Mouse (Mus musculus): ENCODE data around the gene Tnfaip2. TPM values are rescaled to one million over a fixed set of nuclear protein-coding genes. Genes with fewer than 3 reads are reported as not detected.

The Tnfaip2 gene
- polyA plus RNA-seq, 1 experiment from 2014 or later, result 77.2 TPM

DNA sequence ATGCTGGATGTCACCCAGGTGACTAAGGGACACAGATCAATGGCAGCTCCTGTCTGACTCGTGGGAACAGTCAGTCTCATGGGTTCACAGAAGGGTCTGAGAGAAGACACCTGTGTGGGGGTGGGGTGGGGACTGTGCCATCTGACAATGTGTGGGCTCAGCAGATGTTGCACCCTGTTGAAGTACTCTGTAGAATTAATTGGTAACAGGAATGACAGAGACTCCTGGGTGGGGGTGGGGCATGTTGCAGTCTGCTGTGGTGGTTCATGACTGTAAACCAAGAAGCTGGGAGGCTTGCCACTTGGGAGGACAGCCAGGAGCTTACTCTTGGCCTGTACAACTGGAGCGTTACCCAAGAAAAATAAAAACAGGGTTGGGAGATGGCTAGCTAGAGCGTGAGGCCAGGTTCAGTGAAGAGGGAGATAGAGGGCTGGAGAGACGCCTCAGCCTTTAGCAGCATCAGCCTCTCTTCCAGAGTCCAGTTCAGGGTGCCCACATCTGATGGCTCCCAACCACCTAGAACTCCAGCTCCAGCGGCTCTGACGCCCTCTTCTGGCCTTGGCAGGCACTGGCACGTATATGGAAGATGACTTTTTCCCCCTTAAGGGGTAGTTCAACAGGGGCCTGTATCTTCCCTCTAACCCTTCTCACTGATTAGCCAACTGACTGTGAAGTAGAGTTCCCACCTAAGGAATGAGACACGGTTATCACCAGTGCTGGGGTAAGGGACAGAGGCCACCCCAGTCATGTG is 32.8 kb downstream of the Tnfaip2 start:
- Histone ChIP-seq H3K36me3 (ENCODE audit: control insufficient read depth, insufficient read depth) (no peaks in the 10 kb centered on the region), H3K27ac (ENCODE audit: low read length) (no peak overlapping the region), H3K9ac (ENCODE audit: low read depth, low read length) (no peak overlapping the region), H3K4me1 (ENCODE audit: control insufficient read depth, low read depth, low read length) (no peaks in the 10 kb centered on the region), H3K27me3 (ENCODE audit: control insufficient read depth, insufficient read depth, low read depth, low read length) (peaks cover 9% of the 10 kb centered on the region), H3K4me2 (ENCODE audit: low read depth, low read length) (no peak overlapping the region), H3K4me3 (ENCODE audit: low read depth, low read length) (no peak overlapping the region), H3K9me3 (replicated peaks; ENCODE audit: control insufficient read depth, low read length) (no peaks in the 10 kb centered on the region)
- no peak for ATAC-seq (ENCODE audit: low read depth)
- WGBS (ENCODE audit: insufficient replicate concordance), result 50% methylated on average over 8 of the region's 8 CpGs

DNA sequence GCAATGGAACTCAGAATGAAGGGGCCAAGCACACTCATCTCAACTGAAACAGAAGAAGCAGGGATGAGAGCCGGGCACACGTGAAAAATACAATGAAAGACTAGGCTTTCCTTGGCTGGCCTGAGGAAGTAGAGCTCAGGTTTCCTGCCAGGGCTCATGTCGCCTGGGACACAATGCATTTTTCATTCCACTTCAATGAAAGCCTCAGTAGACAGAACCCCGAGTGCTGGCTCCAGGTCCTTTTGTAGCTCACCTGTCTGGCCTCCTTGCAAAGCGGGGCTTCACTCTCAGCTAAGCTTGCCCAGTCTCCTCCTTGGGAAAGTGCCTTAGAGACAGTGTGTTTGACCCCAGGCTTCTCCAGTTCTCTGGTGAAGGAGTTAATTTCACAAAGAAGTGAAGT is 36.7 kb downstream of the Tnfaip2 start:
- WGBS (ENCODE audit: insufficient replicate concordance), result 48% methylated on average over 5 of the region's 5 CpGs
- H3K9ac ChIP-seq (ENCODE audit: low read depth, low read length), result no peak overlapping the region
- H3K4me2 ChIP-seq (ENCODE audit: low read depth, low read length), result no peak overlapping the region
- H3K9me3 ChIP-seq (replicated peaks; ENCODE audit: control insufficient read depth, low read length), result no peaks in the 10 kb centered on the region
- peaks cover 25% of the 10 kb centered on the region for H3K27me3 ChIP-seq (ENCODE audit: control insufficient read depth, insufficient read depth, low read depth, low read length)
- H3K27ac ChIP-seq (ENCODE audit: low read length), result no peak overlapping the region
- no peaks in the 10 kb centered on the region for H3K36me3 ChIP-seq (ENCODE audit: control insufficient read depth, insufficient read depth)
- no peak for ATAC-seq (ENCODE audit: low read depth)
- H3K4me3 ChIP-seq (ENCODE audit: low read depth, low read length), result no peak overlapping the region
- no peaks in the 10 kb centered on the region for H3K4me1 ChIP-seq (ENCODE audit: control insufficient read depth, low read depth, low read length)

- Histone ChIP-seq H3K4me2 (ENCODE audit: low read depth, low read length) (no peak overlapping the region), H3K4me3 (ENCODE audit: low read depth, low read length) (no peak overlapping the region), H3K36me3 (ENCODE audit: control insufficient read depth, insufficient read depth) (no peaks in the 10 kb centered on the region), H3K4me1 (ENCODE audit: control insufficient read depth, low read depth, low read length) (no peaks in the 10 kb centered on the region), H3K27me3 (ENCODE audit: control insufficient read depth, insufficient read depth, low read depth, low read length) (peaks cover 35% of the 10 kb centered on the region), H3K27ac (ENCODE audit: low read length) (no peak overlapping the region), H3K9ac (ENCODE audit: low read depth, low read length) (no peak overlapping the region), H3K9me3 (replicated peaks; ENCODE audit: control insufficient read depth, low read length) (no peaks in the 10 kb centered on the region)
- WGBS (ENCODE audit: insufficient replicate concordance), result 41% methylated on average over 2 of the region's 2 CpGs
- ATAC-seq (ENCODE audit: low read depth), result no peak
Observed at GRCm38 (mm10) chr12:111479917-111480316, 37.6 kb downstream of the Tnfaip2 start.

GRCm38 (mm10) chr12:111485046-111485651 is 42.9 kb downstream of the Tnfaip2 start:
- Histone ChIP-seq H3K36me3 (ENCODE audit: control insufficient read depth, insufficient read depth) (no peaks in the 10 kb centered on the region), H3K9ac (ENCODE audit: low read depth, low read length) (no peak overlapping the region), H3K4me2 (ENCODE audit: low read depth, low read length) (peak overlapping the region; percentile 53), H3K4me3 (ENCODE audit: low read depth, low read length) (peak overlapping the region; percentile 45), H3K27me3 (ENCODE audit: control insufficient read depth, insufficient read depth, low read depth, low read length) (peaks cover 75% of the 10 kb centered on the region), H3K9me3 (replicated peaks; ENCODE audit: control insufficient read depth, low read length) (no peaks in the 10 kb centered on the region), H3K27ac (ENCODE audit: low read length) (no peak overlapping the region), H3K4me1 (ENCODE audit: control insufficient read depth, low read depth, low read length) (peaks cover 2% of the 10 kb centered on the region)
- ATAC-seq (ENCODE audit: low read depth), result no peak
- 2% methylated on average over 63 of the region's 63 CpGs for WGBS (ENCODE audit: insufficient replicate concordance)

GRCm38 (mm10) chr12:111485652-111486306 is 43.5 kb downstream of the Tnfaip2 start, which contains the start of gene Gm266:
Gm266 (minus strand) TSS chr12:111485823.
- Histone ChIP-seq H3K27ac (ENCODE audit: low read length) (no peak within 1 kb of the TSS), H3K9ac (ENCODE audit: low read depth, low read length) (no peak within 1 kb of the TSS), H3K36me3 (ENCODE audit: control insufficient read depth, insufficient read depth) (no peaks in the 10 kb centered on the region), H3K9me3 (replicated peaks; ENCODE audit: control insufficient read depth, low read length) (no peaks in the 10 kb centered on the region), H3K4me1 (ENCODE audit: control insufficient read depth, low read depth, low read length) (peaks cover 2% of the 10 kb centered on the region), H3K4me2 (ENCODE audit: low read depth, low read length) (peak within 1 kb of the TSS; percentile 53), H3K27me3 (ENCODE audit: control insufficient read depth, insufficient read depth, low read depth, low read length) (peaks cover 70% of the 10 kb centered on the region), H3K4me3 (ENCODE audit: low read depth, low read length) (peak within 1 kb of the TSS; percentile 45)
- ATAC-seq (ENCODE audit: low read depth), result peak; percentile 30; the same call in 1 of the 2 replicates
- 1% methylated on average over 55 of the region's 58 CpGs for WGBS (ENCODE audit: insufficient replicate concordance)

DNA sequence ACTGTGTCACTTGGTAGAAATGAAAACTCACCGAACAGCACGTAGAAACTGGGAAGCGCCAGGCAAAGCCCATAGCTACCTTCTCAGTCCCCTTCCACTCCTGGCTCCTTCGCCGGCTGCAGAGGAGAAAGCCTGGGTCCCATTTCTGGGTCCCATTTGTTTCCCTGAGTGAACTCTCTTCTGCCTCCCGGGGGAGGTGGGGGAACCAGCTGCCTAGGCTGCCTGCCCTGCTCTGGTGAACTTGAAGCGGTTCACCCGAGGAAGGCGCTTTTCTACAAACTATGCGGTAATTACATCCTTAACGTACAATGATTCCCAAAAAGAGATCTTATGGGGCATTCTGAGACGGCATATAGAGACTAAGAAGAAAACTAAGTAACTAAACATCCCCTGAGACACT is 44.2 kb downstream of the Tnfaip2 start:
- no peak overlapping the region for H3K27ac ChIP-seq (ENCODE audit: low read length)
- H3K4me1 ChIP-seq (ENCODE audit: control insufficient read depth, low read depth, low read length), result peaks cover 2% of the 10 kb centered on the region
- no peaks in the 10 kb centered on the region for H3K9me3 ChIP-seq (replicated peaks; ENCODE audit: control insufficient read depth, low read length)
- no peak overlapping the region for H3K4me2 ChIP-seq (ENCODE audit: low read depth, low read length)
- H3K9ac ChIP-seq (ENCODE audit: low read depth, low read length), result no peak overlapping the region
- ATAC-seq (ENCODE audit: low read depth), result no peak
- H3K36me3 ChIP-seq (ENCODE audit: control insufficient read depth, insufficient read depth), result no peaks in the 10 kb centered on the region
- H3K4me3 ChIP-seq (ENCODE audit: low read depth, low read length), result no peak overlapping the region
- H3K27me3 ChIP-seq (ENCODE audit: control insufficient read depth, insufficient read depth, low read depth, low read length), result peaks cover 68% of the 10 kb centered on the region
- 11% methylated on average over 12 of the region's 12 CpGs for WGBS (ENCODE audit: insufficient replicate concordance)

- Histone ChIP-seq H3K9me3 (replicated peaks; ENCODE audit: control insufficient read depth, low read length) (no peaks in the 10 kb centered on the region), H3K4me1 (ENCODE audit: control insufficient read depth, low read depth, low read length) (peaks cover 2% of the 10 kb centered on the region), H3K36me3 (ENCODE audit: control insufficient read depth, insufficient read depth) (no peaks in the 10 kb centered on the region), H3K27me3 (ENCODE audit: control insufficient read depth, insufficient read depth, low read depth, low read length) (peaks cover 51% of the 10 kb centered on the region), H3K27ac (ENCODE audit: low read length) (no peak overlapping the region), H3K4me2 (ENCODE audit: low read depth, low read length) (no peak overlapping the region), H3K4me3 (ENCODE audit: low read depth, low read length) (no peak overlapping the region), H3K9ac (ENCODE audit: low read depth, low read length) (no peak overlapping the region)
- 55% methylated on average over 11 of the region's 11 CpGs for WGBS (ENCODE audit: insufficient replicate concordance)
- peak; percentile 50; the same call in 1 of the 2 replicates for ATAC-seq (ENCODE audit: low read depth)
Observed at GRCm38 (mm10) chr12:111489261-111489865, 47.1 kb downstream of the Tnfaip2 start.

- Histone ChIP-seq H3K9ac (ENCODE audit: low read depth, low read length) (no peak overlapping the region), H3K4me1 (ENCODE audit: control insufficient read depth, low read depth, low read length) (no peaks in the 10 kb centered on the region), H3K4me3 (ENCODE audit: low read depth, low read length) (no peak overlapping the region), H3K4me2 (ENCODE audit: low read depth, low read length) (no peak overlapping the region), H3K36me3 (ENCODE audit: control insufficient read depth, insufficient read depth) (no peaks in the 10 kb centered on the region), H3K27ac (ENCODE audit: low read length) (no peak overlapping the region), H3K9me3 (replicated peaks; ENCODE audit: control insufficient read depth, low read length) (no peaks in the 10 kb centered on the region), H3K27me3 (ENCODE audit: control insufficient read depth, insufficient read depth, low read depth, low read length) (peaks cover 3% of the 10 kb centered on the region)
- ATAC-seq (ENCODE audit: low read depth), result no peak
- WGBS (ENCODE audit: insufficient replicate concordance), result 58% methylated on average over 4 of the region's 4 CpGs
Observed at GRCm38 (mm10) chr12:111494931-111495330, 52.7 kb downstream of the Tnfaip2 start.

Data from liver, embryonic 16.5 days (tissue).